Mouse (Mus musculus) CH12.LX (cell line): Measurements from ENCODE around the gene Lman1l. TPM values are rescaled to one million over a fixed set of nuclear protein-coding genes. Genes with fewer than 3 reads are reported as not detected.

Experiments used
- DNase-seq: peaks from one replicate; pipeline ENCODE4 v3.0.0-alpha.2; 2013; ENCODE audit errors: extremely low read depth
- H3K27ac ChIP-seq: 2 replicates; pipeline ENCODE4 v1.5.1; 2012; ENCODE audit warnings: low read depth, mild to moderate bottlenecking, control low read depth, moderate library complexity; ENCODE audit not compliant: insufficient read depth
- H3K27me3 ChIP-seq: replicated peaks from 2 replicates; pipeline ENCODE3; 2012; ENCODE audit warnings: inconsistent platforms
- H3K36me3 ChIP-seq, 2 experiments: replicated peaks in 1 of 2; 2 replicates each; pipeline versions ENCODE3 to v1.6.1; 2012; ENCODE audit warnings: inconsistent platforms in 1 of 2, low read length in 1 of 2, mild to moderate bottlenecking in 1 of 2, mixed read lengths in 1 of 2, moderate library complexity in 1 of 2; ENCODE audit not compliant: control insufficient read depth in 1 of 2, insufficient read depth in 1 of 2
- H3K4me1 ChIP-seq, 2 experiments: 2 replicates each; pipeline ENCODE4 v1.6.1; 2012; ENCODE audit warnings: inconsistent platforms in 1 of 2, moderate library complexity in 1 of 2; ENCODE audit not compliant: insufficient read depth in 2 of 2, control insufficient read depth in 1 of 2
- H3K4me2 ChIP-seq: 2 replicates; pipeline ENCODE4 v1.6.1; 2012; ENCODE audit warnings: low read depth, mild to moderate bottlenecking, control low read depth; ENCODE audit not compliant: poor library complexity, insufficient read depth, severe bottlenecking
- H3K4me3 ChIP-seq, 3 experiments: fragments of 150-350 bp in 1 of 3; sonication (generic) in 1 of 3; replicated peaks in 1 of 3; 2 replicates each; pipeline versions ENCODE3 to v1.5.1; 2011 to 2012; ENCODE audit warnings: low read depth in 2 of 3, low read length in 2 of 3, mild to moderate bottlenecking in 2 of 3, moderate library complexity in 2 of 3, control low read depth in 1 of 3, improper control_type of control experiment in 1 of 3, inconsistent platforms in 1 of 3, mixed read lengths in 1 of 3; ENCODE audit not compliant: poor library complexity in 1 of 3
- H3K79me2 ChIP-seq: replicated peaks from 2 replicates; pipeline ENCODE4 v1.6.1; 2012; ENCODE audit warnings: mild to moderate bottlenecking, moderate library complexity; ENCODE audit not compliant: control insufficient read depth, poor library complexity, insufficient read depth, severe bottlenecking; ENCODE audit errors: extremely low read depth
- H3K9ac ChIP-seq: 2 replicates; pipeline ENCODE4 v1.6.1; 2012; ENCODE audit warnings: low read depth, mild to moderate bottlenecking, control low read depth, moderate library complexity; ENCODE audit not compliant: insufficient read depth
- H3K9me3 ChIP-seq: replicated peaks from 2 replicates; pipeline ENCODE3; 2012; ENCODE audit warnings: low read length, inconsistent platforms, mixed read lengths
- CHD1 ChIP-seq: IDR thresholded peaks from 2 replicates; pipeline ENCODE4 v1.6.1; 2012; ENCODE audit warnings: low read depth, low read length, improper control_type of control experiment, inconsistent platforms
- CTCF ChIP-seq, 2 experiments: IDR thresholded peaks in 1 of 2; conservative IDR thresholded peaks in 1 of 2; 2 replicates each; pipeline ENCODE4 v1.5.1; 2011 to 2012; ENCODE audit warnings: low read depth in 2 of 2, low read length in 2 of 2, improper control_type of control experiment in 1 of 2, inconsistent platforms in 1 of 2, mild to moderate bottlenecking in 1 of 2, moderate library complexity in 1 of 2
- ELF1 ChIP-seq: IDR thresholded peaks from 2 replicates; pipeline ENCODE4 v1.6.1; 2014; ENCODE audit warnings: low read depth, mild to moderate bottlenecking, inconsistent platforms, low read length, improper control_type of control experiment
- EP300 ChIP-seq: IDR thresholded peaks from 2 replicates; pipeline ENCODE4 v1.6.1; 2011; ENCODE audit warnings: low read length, improper control_type of control experiment
- IRF4 ChIP-seq: IDR thresholded peaks from 2 replicates; pipeline ENCODE4 v1.6.1; 2014; ENCODE audit warnings: low read depth, mild to moderate bottlenecking, inconsistent platforms, low read length, improper control_type of control experiment
- KAT2A ChIP-seq: IDR thresholded peaks from 2 replicates; pipeline ENCODE4 v1.6.1; 2012; ENCODE audit warnings: low read length, improper control_type of control experiment, inconsistent platforms; ENCODE audit not compliant: insufficient replicate concordance
- MAX ChIP-seq: IDR thresholded peaks from 2 replicates; pipeline ENCODE4 v1.6.1; 2011; ENCODE audit warnings: low read length, improper control_type of control experiment
- NRF1 ChIP-seq: IDR thresholded peaks from 2 replicates; pipeline ENCODE4 v1.6.1; 2014; ENCODE audit warnings: low read depth, mild to moderate bottlenecking, inconsistent platforms, low read length, improper control_type of control experiment, moderate library complexity
- PAX5 ChIP-seq: IDR thresholded peaks from 2 replicates; pipeline ENCODE4 v1.6.1; 2012; ENCODE audit warnings: low read length, inconsistent platforms, mixed read lengths
- POLR2A ChIP-seq: IDR thresholded peaks from 2 replicates; pipeline ENCODE4 v1.6.1; 2011; ENCODE audit warnings: low read depth, mild to moderate bottlenecking, improper control_type of control experiment, low read length
- POLR2AphosphoS2 ChIP-seq: IDR thresholded peaks from 2 replicates; pipeline ENCODE4 v1.6.1; 2011; ENCODE audit warnings: low read depth, low read length, improper control_type of control experiment
- SIN3A ChIP-seq: IDR thresholded peaks from 2 replicates; pipeline ENCODE4 v1.6.1; 2012; ENCODE audit warnings: low read length, improper control_type of control experiment, inconsistent platforms
- SMC3 ChIP-seq: IDR thresholded peaks from 2 replicates; pipeline ENCODE4 v1.6.1; 2011; ENCODE audit warnings: low read depth, low read length, improper control_type of control experiment
- UBTF ChIP-seq: IDR thresholded peaks from 2 replicates; pipeline ENCODE4 v1.6.1; 2012; ENCODE audit warnings: low read depth, mild to moderate bottlenecking, inconsistent platforms, low read length, improper control_type of control experiment, moderate library complexity
- USF2 ChIP-seq: conservative IDR thresholded peaks from 2 replicates; pipeline ENCODE4 v1.6.1; 2011; ENCODE audit warnings: low read depth, low read length, improper control_type of control experiment
- ZC3H11A ChIP-seq: IDR thresholded peaks from 2 replicates; pipeline ENCODE4 v1.6.1; 2012; ENCODE audit warnings: low read depth, mild to moderate bottlenecking, inconsistent platforms, low read length, improper control_type of control experiment
- ZNF384 ChIP-seq: IDR thresholded peaks from 2 replicates; pipeline ENCODE4 v1.6.1; 2012; ENCODE audit warnings: low read depth, low read length, improper control_type of control experiment, inconsistent platforms
- dilution Hi-C: fragments of 300-500 bp; cut with MboI; formaldehyde crosslinking; loops from 2 replicates; pipeline ENCODE4 v1.14.3; 2020; ENCODE audit warnings: low sequenced_read_pairs; ENCODE audit not compliant: extremely low pct_unique_long_range_greater_than_20kb, extremely low pct_ligation_motif_present
- in situ Hi-C: fragments of 300-500 bp; cut with MboI; formaldehyde crosslinking; loops from 3 replicates; pipeline ENCODE4 v1.14.3; 2019; ENCODE audit warnings: low sequenced_read_pairs, low pct_ligation_motif_present, low pct_unique_long_range_greater_than_20kb, mixed read lengths
- polyA plus RNA-seq: library from polyadenylated mRNA; unstranded; fragments of >175 nt; gene quantifications from 2 replicates; pipeline ENCODE4 v1.2.1, GENCODE M21; 2012; ENCODE audit warnings: low read depth; ENCODE audit not compliant: insufficient read length
- total RNA-seq, 2 experiments: library from RNA; depleted of rRNA; stranded (reverse); fragments of 300-350 nt in 1 of 2; fragments of >200 nt in 1 of 2; gene quantifications; 2 replicates each; pipeline ENCODE4 v1.2.3; 2012 to 2014

The Lman1l gene
- total and polyA plus RNA-seq, 3 experiments = 0.19 TPM; not detected in 2

DNA sequence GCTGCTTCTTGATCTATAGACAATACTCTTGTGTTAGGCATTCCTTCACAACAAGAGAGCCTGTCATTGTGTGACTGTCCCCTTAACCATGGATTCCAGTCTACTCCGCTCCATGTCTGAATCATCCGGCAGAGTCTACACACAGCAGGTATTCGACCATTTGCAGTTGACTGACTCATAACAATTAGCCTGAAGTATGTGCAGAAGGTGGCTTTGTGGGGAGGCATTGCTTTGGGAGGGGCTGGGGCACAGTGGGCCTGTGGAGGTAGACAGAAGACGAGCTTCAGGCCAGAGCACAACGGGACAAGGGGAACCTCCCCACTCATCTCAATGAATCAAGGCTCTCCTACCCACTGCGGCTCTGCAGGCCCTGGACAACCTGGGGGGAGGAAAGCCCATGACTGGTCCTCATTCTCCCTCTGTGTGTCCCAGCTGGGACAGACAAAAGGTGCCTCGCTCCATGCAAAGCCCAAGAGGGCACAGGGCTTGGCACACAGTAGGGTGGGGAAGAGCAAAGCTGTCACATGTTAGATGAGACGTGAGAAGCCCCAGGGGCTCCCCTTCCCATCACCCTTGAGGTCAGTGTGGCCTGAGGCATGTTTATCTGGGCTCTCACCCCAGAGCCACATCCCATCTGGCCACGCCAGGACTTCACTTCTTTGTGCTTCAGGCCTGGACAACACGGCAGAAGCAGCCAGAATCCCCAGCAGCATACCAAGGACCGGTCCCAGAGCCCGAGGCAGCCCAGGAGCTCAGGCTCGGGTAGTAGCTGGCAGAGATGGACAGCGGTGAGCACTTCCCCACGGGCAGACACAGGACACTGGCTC, 5.3 kb upstream of the Lman1l start:
- dilution Hi-C loops = no loop called here
- in situ Hi-C loops = no loop called here
- H3K4me2 ChIP-seq = no peak overlapping the region
- peaks cover 9 to 33% of the 10 kb centered on the region in 2 experiments for H3K4me1 ChIP-seq
- H3K27ac ChIP-seq = no peak overlapping the region
- H3K4me3 ChIP-seq = no peak overlapping the region
- no peak overlapping the region for H3K9ac ChIP-seq
- TF ChIP-seq CTCF (conservative IDR thresholded peaks at IDR 0.05 in 1 of 2, IDR thresholded peaks at IDR 0.05 in 1 of 2; ENCODE audit: low read depth in 2 of 2, low read length in 2 of 2) = no peak
- TF ChIP-seq EP300 = no peak
- no peak for TF ChIP-seq MAX
- TF ChIP-seq, all 38 proteins: peak for 0
- no peak for DNase-seq
- no peaks in the 10 kb centered on the region for H3K79me2 ChIP-seq
- H3K9me3 ChIP-seq = no peaks in the 10 kb centered on the region
- H3K27me3 ChIP-seq = no peaks in the 10 kb centered on the region
- peaks cover 64 to 76% of the 10 kb centered on the region in 2 experiments for H3K36me3 ChIP-seq

DNA sequence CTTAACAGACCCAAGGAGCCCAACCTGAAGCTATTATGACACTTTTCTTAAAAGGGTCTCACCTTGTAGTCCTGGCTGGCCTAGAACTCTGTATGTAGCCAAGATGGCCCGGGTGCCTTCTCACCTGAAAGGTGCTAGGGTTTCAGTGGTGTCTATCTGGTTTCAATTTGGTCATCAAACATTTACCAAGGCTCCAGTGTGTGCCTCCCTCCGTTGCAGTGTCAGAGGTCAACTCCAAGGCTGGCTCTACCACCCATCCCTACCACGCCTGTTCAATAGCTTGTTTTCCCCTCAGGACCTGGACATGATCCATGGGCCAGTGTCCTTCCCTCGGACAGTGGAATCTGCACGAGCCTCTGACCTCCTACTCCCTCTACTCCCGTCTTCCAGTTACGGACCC, 3.7 kb upstream of the Lman1l start:
- TF ChIP-seq POLR2AphosphoS2 (peak; percentile 24; the same call in 1 of the 2 replicates), IRF4 (no peak)
- Histone ChIP-seq H3K27me3 (no peaks in the 10 kb centered on the region), H3K4me3 (no peak overlapping the region), H3K36me3 (peaks cover 48 to 60% of the 10 kb centered on the region in 2 experiments), H3K9me3 (no peaks in the 10 kb centered on the region), H3K4me1 (peaks cover 5 to 17% of the 10 kb centered on the region in 2 experiments), H3K79me2 (no peaks in the 10 kb centered on the region), H3K4me2 (no peak overlapping the region), H3K9ac (no peak overlapping the region), H3K27ac (no peak overlapping the region)
- in situ Hi-C loops (no loop called here), dilution Hi-C loops (no loop called here)
- DNase-seq = no peak

DNA sequence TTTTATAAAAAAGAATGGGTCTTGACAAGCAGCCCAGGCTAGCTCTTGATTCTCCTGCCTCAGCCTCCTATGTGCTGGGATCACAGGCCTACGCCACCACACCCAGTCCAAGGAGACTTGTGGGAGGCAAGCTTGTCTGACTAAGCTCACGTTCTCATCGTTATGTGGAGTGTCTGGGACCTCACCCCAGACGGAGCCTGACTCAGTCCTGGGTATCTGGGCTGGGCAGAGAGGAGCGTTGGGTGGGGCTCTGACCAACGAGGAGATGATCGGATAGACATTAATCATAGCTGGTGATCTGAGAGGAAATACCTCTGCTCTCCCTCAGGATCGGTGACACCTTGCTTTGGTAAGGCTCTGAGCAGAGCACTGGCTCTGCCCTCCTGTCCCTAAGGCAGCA, 1.7 kb downstream of the Lman1l start:
- Histone ChIP-seq H3K27me3 (peaks cover under 1% of the 10 kb centered on the region), H3K4me3 (no peak overlapping the region), H3K9me3 (no peaks in the 10 kb centered on the region), H3K4me1 (peaks cover 0 to 6% of the 10 kb centered on the region in 2 experiments; a peak in 2 of 4 replicates), H3K36me3 (peaks cover 0 to 6% of the 10 kb centered on the region in 2 experiments), H3K27ac (no peak overlapping the region), H3K79me2 (no peaks in the 10 kb centered on the region), H3K4me2 (no peak overlapping the region), H3K9ac (no peak overlapping the region)
- no peak for DNase-seq
- dilution Hi-C loops = no loop called here
- TF ChIP-seq SMC3 (no peak), KAT2A (no peak), POLR2A (no peak), USF2 (no peak), ZC3H11A (no peak), SIN3A (no peak), NRF1 (no peak), IRF4 (no peak), EP300 (no peak), UBTF (no peak), ZNF384 (no peak), CHD1 (no peak), PAX5 (no peak), ELF1 (no peak)
- in situ Hi-C loops = loop anchor here (5.0 kb wide), 1 partner anchor 33 kb away; the partner anchor contains the start of gene Csk
